Mouse (Mus musculus) brain, embryonic 14.5 days (tissue): ENCODE measurements around the gene D8Ertd738e.

Experiments used
- CTCF ChIP-seq: fragments of 200-500 bp; IDR thresholded peaks from 2 replicates; pipeline ENCODE4 v1.5.1; 2012; ENCODE audit warnings: inconsistent platforms, mild to moderate bottlenecking, moderate library complexity, borderline replicate concordance; ENCODE audit not compliant: insufficient read depth, insufficient read length; ENCODE audit errors: extremely low read depth
- POLR2A ChIP-seq: fragments of 200-500 bp; IDR thresholded peaks from 2 replicates; pipeline ENCODE4 v1.6.1; 2012; ENCODE audit warnings: mild to moderate bottlenecking, inconsistent platforms, borderline replicate concordance; ENCODE audit not compliant: poor library complexity, insufficient read depth, insufficient read length, severe bottlenecking; ENCODE audit errors: extremely low read depth

GRCm38 (mm10) chr8:84200652-84201544, 48.6 kb downstream of the D8Ertd738e start:
- TF ChIP-seq POLR2A (peak; percentile 37; the same call in 1 of the 2 replicates), CTCF (no peak)
